Mouse (Mus musculus) cerebellum, adult 9-10 months (tissue): ENCODE measurements around the gene 1700019A02Rik.

Experiments used
- DNase-seq: peaks from one replicate; pipeline ENCODE4 v3.0.0; 2022

The 1700019A02Rik gene

DNA sequence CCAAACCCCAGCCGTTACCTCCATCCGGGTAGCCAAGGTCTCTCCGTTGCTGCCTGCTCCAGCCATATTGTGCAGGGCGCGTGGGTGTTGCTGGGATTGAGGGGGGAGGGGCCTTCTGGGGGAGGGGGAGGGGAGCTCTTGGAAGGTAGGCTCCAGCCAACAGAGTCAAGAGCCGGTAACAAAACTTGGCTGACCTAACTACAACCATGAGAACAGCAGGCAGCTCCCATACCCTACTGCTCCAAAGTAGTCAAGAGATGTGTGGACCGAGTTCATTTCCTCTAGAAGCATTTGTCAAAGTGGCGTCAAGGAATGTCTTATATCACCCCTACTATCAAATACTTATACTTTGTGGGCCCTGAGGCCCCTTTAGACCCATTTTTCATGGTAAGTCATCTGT lies at the start of gene 1700019A02Rik:
TSS of gene 1700019A02Rik (minus strand) at position 101 of the 400 bp plus-strand sequence.
- DNase-seq: no peak

DNA sequence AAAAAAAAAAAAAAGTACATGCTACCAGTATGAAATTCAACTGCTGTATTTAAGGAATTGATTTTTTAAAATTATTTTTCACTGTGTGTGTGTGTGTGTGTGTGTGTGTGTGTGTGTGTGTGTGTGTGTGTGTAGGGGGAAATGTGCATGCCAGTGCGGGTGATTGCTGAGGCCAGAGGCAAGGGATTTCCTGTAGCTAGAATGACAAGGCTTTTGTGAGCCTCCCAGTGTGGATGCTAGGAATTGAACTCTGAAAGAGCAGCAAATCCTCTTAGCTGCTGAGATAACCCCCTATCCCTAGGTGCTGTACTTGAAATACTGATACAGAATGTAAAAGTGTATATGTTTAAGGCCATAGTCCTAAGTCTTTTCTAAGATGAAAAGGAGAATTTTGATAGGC lies 38.6 kb upstream of the 1700019A02Rik start:
- DNase-seq: peak; percentile 37

DNA sequence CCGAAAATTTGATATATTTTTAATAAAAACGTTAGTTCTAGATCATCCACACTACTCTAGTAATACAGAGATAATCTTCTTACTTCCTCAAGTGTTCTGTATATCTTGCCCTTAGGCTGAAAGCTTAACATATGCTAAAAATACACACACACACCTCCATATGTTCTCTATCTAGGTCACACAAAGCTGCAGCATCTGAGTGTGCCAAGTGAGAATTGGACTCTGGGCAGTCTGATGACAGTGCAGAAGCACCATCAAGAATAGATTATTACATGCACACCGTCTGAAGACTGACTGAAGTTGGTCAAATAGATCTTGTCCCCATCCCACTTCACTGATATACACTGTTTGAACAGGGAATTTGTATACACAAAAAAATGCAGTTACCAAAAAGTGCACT lies 38.2 kb upstream of the 1700019A02Rik start:
- DNase-seq: peak; percentile 88

DNA sequence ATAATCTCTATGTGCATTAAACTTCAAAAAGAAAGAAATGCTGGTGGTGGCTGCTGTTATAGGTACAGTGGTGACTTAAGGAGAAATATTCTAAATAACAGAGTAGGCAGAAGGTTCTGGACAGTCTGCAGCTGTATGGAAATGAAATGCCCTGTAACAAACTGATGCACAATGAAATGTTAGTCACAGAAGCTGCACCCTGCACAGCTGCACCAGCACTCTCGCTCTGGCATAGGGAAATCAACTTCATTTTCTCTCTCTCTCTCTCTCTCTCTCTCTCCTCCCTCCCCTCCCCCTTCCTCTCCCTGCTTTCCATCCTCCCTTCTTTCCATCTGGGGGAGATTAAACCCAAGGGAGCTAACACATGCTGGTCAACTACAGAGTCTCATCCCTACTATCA lies 37.3 kb upstream of the 1700019A02Rik start:
- no peak for DNase-seq

DNA sequence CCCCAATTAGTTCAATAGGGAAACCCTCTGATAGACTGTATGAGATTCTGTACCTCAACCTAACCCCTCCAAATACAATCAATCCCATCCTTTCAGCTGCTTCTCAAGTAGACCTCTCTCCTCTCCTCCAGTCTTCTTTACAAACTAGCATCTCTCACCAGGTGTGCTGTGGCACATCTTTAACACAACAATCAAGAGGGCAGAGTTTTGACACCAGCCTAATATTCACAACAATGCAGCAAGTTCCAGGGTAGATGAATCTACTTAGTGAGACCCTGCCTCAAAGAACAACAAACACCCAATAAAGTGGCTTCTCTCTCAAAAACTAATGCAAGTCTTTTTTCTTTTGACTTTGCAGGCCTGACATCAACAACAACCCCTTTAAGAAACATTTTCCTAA lies 22.7 kb upstream of the 1700019A02Rik start:
- DNase-seq: no peak

DNA sequence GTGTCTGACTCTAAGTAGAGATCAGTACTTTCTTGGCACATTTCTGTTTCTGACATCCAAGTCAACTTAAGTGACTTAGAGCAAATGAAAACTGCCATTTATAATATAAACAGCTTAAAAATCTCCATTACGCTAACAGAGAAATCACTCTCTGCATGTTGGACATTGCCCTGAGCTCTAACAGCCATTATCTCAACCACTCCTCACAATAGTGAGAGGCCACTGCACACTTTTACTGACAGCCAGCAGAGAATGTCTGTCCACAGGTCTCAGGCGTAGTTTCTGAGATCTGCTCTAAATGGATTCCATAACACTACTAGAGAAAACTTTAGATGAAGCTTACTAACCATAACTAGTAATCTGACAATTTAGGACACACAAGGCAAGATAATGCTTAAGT lies 16.5 kb upstream of the 1700019A02Rik start:
- no peak for DNase-seq

DNA sequence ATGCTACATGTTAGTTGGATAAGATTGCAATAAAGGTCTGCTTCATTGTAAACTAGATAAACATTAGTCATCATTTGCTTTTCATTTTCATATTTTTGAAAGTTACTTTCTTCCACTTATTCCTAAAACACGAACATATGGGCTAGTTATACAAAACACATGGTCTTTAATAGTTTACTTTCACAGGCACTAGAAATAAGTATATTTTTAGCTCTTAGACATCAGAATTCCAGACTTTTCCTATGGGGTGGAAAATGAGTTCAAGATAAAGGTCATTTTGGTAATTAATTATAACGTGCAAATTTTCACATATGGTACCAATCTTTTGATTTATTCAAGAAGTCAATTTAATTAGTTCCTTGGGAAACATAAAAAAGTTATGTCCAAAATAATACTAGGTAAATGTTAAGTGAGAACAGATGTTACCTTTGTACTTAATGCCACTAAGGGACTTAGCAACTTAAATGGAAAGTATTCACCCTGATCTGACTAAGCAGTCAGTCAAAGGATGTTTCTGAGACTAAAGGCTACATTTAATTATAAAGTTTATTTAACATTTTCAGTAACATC lies 14.3 kb upstream of the 1700019A02Rik start:
- no peak for DNase-seq

DNA sequence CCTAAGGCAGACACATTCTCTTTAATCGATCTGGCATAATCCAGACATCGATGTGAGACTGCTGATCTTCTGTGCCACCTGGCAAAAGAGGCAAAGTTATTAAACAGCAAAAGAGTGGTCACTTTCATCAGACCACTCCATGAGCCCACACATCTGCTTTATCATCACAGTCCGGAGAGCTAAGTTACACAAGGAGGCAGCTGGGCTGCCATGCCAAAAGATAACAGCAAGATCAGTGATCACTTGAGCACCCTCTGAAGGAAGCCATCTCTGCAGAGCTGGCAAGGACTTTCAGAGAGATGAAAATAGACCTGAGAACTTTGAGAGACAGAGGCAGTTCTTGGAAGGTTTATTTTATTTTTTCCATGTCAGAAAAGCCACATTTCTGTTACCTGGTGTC lies 7.1 kb upstream of the 1700019A02Rik start:
- DNase-seq: no peak

DNA sequence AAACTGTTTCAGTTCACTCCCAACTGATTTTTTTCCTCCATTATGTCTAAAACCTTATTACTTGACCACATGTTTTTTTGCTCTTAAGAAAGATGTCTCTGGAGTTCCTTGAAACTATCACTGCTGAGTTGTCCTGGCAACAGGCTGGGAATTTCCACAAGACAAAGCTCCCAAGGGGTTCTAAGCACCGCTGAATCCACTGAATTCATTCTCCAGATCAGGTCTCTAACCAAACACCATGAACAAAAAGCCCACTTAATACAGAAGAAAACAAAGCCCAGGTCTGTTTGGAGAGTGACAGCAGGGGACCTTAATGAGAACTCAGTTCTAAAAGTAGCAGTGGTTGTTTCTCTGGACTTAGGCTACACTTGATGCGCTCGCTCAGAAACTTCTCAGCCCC lies 3.8 kb upstream of the 1700019A02Rik start:
- DNase-seq: no peak

DNA sequence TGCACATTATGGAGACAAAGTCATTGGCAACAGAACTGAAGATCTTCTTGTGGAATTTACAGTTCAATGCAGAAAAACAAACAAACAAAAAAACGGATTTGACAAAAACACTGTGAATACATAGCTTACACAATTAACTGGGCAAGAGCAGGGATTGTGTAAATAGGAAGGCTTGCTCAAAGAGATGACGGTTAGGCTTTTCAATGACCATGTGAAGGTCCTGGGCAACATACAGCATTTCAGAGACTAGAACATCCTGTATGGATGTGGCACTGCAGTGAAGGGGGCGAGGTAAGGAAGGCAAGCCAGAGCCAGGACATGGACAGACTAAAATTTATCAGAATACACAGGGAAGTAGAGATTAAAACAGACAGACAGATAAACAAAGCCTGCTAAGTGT lies 2.2 kb upstream of the 1700019A02Rik start:
- DNase-seq: no peak

DNA sequence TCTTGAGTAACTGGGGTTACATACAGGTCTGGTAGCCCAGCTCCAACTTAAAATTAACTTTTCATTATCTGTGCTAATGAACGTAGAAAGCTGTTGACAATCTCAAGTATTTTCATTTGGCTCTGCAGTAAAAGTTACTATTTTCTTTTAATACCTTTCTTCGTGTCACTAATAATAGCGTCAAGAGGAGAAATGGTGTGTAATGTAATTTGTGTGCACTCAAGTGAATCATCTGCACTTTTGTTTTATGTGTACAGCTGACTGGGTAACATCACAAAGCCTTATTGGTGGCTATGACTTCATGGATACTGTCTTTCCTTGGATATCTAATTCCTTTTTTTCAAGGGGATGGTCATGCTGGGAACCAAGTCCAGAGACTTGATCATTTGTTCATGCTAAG lies 1.1 kb downstream of the 1700019A02Rik start:
- DNase-seq: no peak

DNA sequence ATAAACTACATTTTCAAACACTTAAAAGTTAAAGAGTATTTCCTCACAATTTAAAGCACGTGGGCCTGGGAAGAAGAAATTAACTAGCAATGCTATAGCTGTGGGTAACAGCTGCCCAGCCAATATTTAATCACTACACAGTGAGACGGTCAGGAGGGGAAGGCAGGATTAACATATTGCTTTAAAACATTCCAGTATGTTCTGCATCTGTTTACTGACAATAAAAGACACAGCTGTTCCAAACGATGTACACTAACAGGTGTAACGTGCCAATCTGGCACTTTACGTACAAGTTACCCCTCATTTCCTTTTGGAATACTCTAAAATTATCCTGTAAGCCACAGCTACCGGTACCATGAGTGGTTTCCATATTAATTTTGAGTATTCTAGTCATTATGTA lies 29.7 kb downstream of the 1700019A02Rik start:
- DNase-seq: no peak

DNA sequence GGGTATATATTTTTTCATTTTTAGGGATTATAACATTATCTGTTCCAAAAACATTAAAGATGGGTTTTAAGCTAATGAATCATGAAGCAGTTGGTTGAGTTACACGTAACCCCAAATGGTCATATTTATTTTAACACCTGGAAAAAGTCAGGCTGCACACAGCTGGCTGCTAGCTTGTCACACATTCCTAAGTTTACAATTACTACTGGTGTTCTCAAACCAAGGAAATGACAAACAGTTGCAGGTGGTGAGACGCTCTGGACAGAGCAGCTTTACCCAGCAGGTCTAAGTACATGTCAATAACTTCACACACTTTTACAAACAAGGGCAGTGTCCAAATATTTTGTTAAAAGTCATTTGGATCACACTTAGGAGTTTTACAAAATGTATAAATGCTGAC lies 64.4 kb downstream of the 1700019A02Rik start:
- DNase-seq: no peak

DNA sequence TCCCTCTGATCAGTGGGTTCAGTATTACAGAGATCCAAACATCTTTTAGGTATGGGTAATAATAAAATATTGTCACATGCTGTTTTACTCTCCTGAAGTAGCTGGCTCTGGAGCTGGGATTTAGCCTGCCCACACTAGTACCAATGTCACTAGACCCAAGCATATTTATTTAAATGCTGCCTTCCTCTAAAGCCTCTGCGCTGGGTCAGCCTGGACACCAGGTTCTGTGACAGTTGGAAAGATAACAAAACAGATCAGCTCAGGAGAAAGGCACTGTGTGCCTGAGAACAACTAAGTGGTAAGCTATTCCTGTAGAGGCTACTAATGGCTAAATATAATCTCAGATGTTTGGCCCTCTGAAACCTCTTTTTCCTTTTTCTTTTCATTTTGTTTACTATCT lies 76.9 kb downstream of the 1700019A02Rik start:
- no peak for DNase-seq
